Mouse (Mus musculus) testis, adult 2 months (tissue): ENCODE measurements around the gene Serpinb9d. TPM values are rescaled to one million over a fixed set of nuclear protein-coding genes. Genes with fewer than 3 reads are reported as not detected.
"Not testable (repeated sequence)": the region's sequence is repeated elsewhere in the genome, so short reads cannot be mapped to it uniquely, and the experiment has no call there.

Experiments
- H3K27ac ChIP-seq: fragments of 200-500 bp; 2 replicates; pipeline ENCODE4 v1.5.1; 2012; ENCODE audit warnings: low read depth, low read length; ENCODE audit not compliant: control insufficient read depth, insufficient read depth
- H3K27me3 ChIP-seq: fragments of 200-500 bp; 2 replicates; pipeline ENCODE4 v1.6.1; 2012; ENCODE audit warnings: mild to moderate bottlenecking, low read length, moderate library complexity; ENCODE audit not compliant: control insufficient read depth, insufficient read depth
- H3K36me3 ChIP-seq: fragments of 200-500 bp; 2 replicates; pipeline ENCODE4 v1.6.1; 2012; ENCODE audit warnings: mild to moderate bottlenecking, low read length; ENCODE audit not compliant: control insufficient read depth, insufficient read depth
- H3K4me1 ChIP-seq: fragments of 200-500 bp; 2 replicates; pipeline ENCODE4 v1.6.1; 2012; ENCODE audit warnings: low read length; ENCODE audit not compliant: control insufficient read depth, insufficient read depth
- H3K4me3 ChIP-seq: fragments of 200-500 bp; 2 replicates; pipeline ENCODE4 v1.5.1; 2012; ENCODE audit warnings: low read depth, mild to moderate bottlenecking, low read length, moderate library complexity, mixed read lengths; ENCODE audit not compliant: control insufficient read depth
- CTCF ChIP-seq: fragments of 200-500 bp; IDR thresholded peaks from 2 replicates; pipeline ENCODE4 v1.5.1; 2012; ENCODE audit warnings: low read depth, mild to moderate bottlenecking, inconsistent platforms, low read length, moderate library complexity; ENCODE audit not compliant: control insufficient read depth, insufficient read depth, insufficient replicate concordance
- POLR2A ChIP-seq: fragments of 200-500 bp; IDR thresholded peaks from 2 replicates; pipeline ENCODE4 v1.6.1; 2012; ENCODE audit warnings: low read depth, mild to moderate bottlenecking, inconsistent platforms, low read length, moderate library complexity; ENCODE audit not compliant: control insufficient read depth
- polyA plus RNA-seq: library from polyadenylated mRNA; depleted of rRNA; stranded (reverse); fragments of >200 nt; gene quantifications from 2 replicates; pipeline ENCODE4 v1.2.3, GENCODE M21; 2012; rRNA removed

Serpinb9d gene
- 0.11 and 0.19 TPM in 2 replicates for polyA plus RNA-seq

DNA sequence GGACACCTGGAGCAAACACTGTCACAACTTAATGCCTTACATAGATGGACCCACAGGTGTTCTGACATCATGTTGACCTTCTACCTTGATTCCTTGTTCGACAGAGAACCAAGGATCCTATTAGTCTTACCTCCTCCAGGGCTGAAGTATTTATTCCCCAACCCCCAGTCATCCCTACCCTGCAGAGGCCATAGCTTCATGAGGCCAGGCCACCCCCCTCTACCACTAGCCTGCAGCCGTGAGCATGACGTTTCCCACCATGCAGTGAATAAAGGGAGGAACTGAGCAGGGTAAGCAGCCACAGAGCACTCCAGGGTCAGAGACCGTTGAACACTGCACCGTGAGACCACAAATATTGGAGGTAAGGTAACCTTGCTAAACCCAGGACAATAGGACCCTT lies at the start of gene Serpinb9d:
TSS of gene Serpinb9d (plus strand) at position 301 of the 400 bp plus-strand sequence.
- no peaks in the 10 kb centered on the region for H3K27me3 ChIP-seq
- no peaks in the 10 kb centered on the region for H3K36me3 ChIP-seq
- no peak within 1 kb of the TSS for H3K4me3 ChIP-seq
- no peaks in the 10 kb centered on the region for H3K4me1 ChIP-seq
- no peak for TF ChIP-seq CTCF
- no peak for TF ChIP-seq POLR2A
- no peak within 1 kb of the TSS for H3K27ac ChIP-seq

GRCm38 (mm10) chr13:33159642-33160041 lies 33.1 kb upstream of the Serpinb9d start, which contains the start of gene Serpinb9c:
Gene Serpinb9c, minus strand, starts transcription at chr13:33159742.
- H3K4me1 ChIP-seq: no peaks in the 10 kb centered on the region

DNA sequence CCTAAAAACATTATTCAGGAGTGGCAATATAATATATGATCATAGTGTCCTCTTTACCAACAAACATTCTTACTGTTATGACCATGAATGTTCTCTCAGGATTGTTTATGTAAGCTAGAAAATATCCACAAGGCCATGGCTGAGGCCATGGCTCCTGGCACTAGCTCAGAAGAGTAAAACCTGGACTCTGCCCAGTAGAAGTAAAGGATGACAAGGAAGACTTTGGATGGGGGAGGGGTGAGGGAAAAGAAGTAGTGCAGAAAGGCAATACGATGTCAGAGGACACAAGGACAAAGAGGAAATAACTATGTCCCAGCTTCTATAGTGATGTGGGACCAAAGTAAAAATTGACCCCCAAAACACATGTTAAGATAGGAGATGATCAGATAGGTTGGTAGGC lies 2.3 kb upstream of the Serpinb9d start:
- H3K36me3 ChIP-seq, H3K27me3 ChIP-seq, H3K27ac ChIP-seq, H3K4me3 ChIP-seq, H3K4me1 ChIP-seq: not testable (repeated sequence)

More at GRCm38 (mm10) chr13:33159642-33160041, 33.1 kb upstream of the Serpinb9d start, which contains the start of gene Serpinb9c:
- Histone ChIP-seq H3K36me3 (no peaks in the 10 kb centered on the region), H3K4me3 (no peak within 1 kb of the TSS), H3K27me3 (no peaks in the 10 kb centered on the region), H3K27ac (no peak within 1 kb of the TSS)
- TF ChIP-seq POLR2A: no peak
- no peak for TF ChIP-seq CTCF

- H3K36me3 ChIP-seq: no peaks in the 10 kb centered on the region
- no peak overlapping the region for H3K27ac ChIP-seq
- TF ChIP-seq POLR2A (no peak), CTCF (no peak)
- H3K4me1 ChIP-seq: peaks cover 6% of the 10 kb centered on the region; the same call in 1 of the 2 replicates
- H3K4me3 ChIP-seq: no peak overlapping the region
- no peaks in the 10 kb centered on the region for H3K27me3 ChIP-seq
Observed at GRCm38 (mm10) chr13:33199740-33200139, 7.0 kb downstream of the Serpinb9d start.

DNA sequence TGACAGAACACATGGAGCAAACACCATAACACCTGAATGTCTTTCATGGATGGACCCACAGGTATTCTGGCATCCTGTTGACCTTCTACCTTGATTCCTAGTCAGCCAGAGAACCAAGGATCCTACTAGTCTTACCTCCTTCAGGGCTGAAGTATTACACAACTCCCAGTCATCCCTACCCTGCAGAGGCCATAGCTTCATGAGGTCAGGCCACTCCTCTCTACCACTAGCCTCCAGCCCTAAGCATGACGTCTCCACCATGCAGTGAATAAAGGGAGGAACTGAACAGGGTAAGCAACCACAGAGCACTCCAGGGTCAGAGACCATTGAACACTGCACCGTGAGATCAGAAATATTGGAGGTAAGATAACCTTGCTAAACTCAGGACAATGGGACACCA lies 56.6 kb downstream of the Serpinb9d start, which contains the start of gene Serpinb9e:
TSS of gene Serpinb9e (plus strand) at position 301 of the 400 bp plus-strand sequence.
- not testable (repeated sequence) for H3K27ac ChIP-seq, H3K4me3 ChIP-seq, H3K27me3 ChIP-seq, H3K4me1 ChIP-seq, H3K36me3 ChIP-seq

Other genes with a start within 250 kb of the Serpinb9d start
- 0.83 and 0.87 TPM in 2 replicates for gene Serpinb6b, start 227.8 kb upstream of the Serpinb9d start, polyA plus RNA-seq
- gene Serpinb9, start 189.7 kb upstream of the Serpinb9d start, polyA plus RNA-seq: 2.1 and 2.4 TPM in 2 replicates
- gene Serpinb9b, start 165.5 kb upstream of the Serpinb9d start, polyA plus RNA-seq: 0.17 and 0.29 TPM in 2 replicates
- gene Serpinb1b, start 114.4 kb upstream of the Serpinb9d start, polyA plus RNA-seq: 0.06 TPM in 1 of 2 replicates, not detected in the other
- gene Serpinb9c, start 33.2 kb upstream of the Serpinb9d start, polyA plus RNA-seq: 0.06 TPM in 1 of 2 replicates, not detected in the other
- not detected in 2 replicates for gene Serpinb9e, start 56.7 kb downstream of the Serpinb9d start, polyA plus RNA-seq
- gene Serpinb9f, start 131.1 kb downstream of the Serpinb9d start, polyA plus RNA-seq: not detected in 2 replicates
- gene Gm11397, start 202.8 kb downstream of the Serpinb9d start, polyA plus RNA-seq: 0.25 and 0.31 TPM in 2 replicates